Mouse (Mus musculus) spleen, adult 2 months (tissue): ENCODE results near the gene Thtpa.

Source experiments
- CTCF ChIP-seq: fragments of 200-500 bp; IDR thresholded peaks from 2 replicates; pipeline ENCODE4 v1.5.1; 2011; ENCODE audit warnings: mild to moderate bottlenecking, inconsistent platforms; ENCODE audit not compliant: insufficient read depth, insufficient read length, insufficient replicate concordance; ENCODE audit errors: extremely low read depth
- POLR2A ChIP-seq: fragments of 200-500 bp; IDR thresholded peaks from 2 replicates; pipeline ENCODE4 v1.6.1; 2011; ENCODE audit warnings: low read depth, low read length, inconsistent platforms

DNA sequence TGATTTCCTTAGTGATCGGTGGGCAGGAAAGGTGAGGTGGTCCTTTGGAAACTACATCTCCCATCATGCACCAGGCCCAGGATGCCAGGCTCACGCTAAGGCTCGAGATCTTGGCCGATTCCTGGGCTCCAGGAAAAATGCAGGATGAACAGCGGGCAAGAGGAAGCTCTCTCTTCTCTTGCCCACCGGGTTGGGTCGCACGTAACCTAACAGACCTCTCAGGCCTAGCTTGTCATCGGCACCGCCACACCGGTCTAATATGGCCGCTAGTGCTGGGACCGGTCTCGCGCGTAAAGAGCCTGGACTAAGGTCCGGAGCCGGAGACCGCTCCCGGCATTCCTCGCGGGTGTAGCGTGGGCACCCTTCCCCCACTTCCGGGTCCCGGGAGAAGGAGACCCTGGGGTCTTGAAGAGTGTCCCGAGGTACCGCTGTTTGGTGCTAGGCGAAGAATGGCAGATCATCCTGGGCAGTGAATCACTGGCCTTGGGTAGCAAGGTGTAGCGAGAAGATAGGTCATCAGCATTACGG is at the start of gene Thtpa:
- no peak for TF ChIP-seq CTCF
- TF ChIP-seq POLR2A: no peak
